Mouse (Mus musculus): ENCODE data around the gene Arhgef15. TPM values are rescaled to one million over a fixed set of nuclear protein-coding genes. Genes with fewer than 3 reads are reported as not detected.

Arhgef15 gene
- total and polyA plus RNA-seq, 2 experiments from 2014 or later: 13.8 to 17.8 TPM

GRCm38 (mm10) chr11:68897120-68897519 lies 60.2 kb downstream of the Arhgef15 start:
- WGBS: 41% methylated on average over 4 of the region's 4 CpGs
- peak; percentile 76 for TF ChIP-seq CTCF (IDR thresholded peaks at IDR 0.05; ENCODE audit: low read depth)
- no peaks in the 10 kb centered on the region for H3K9me3 ChIP-seq (ENCODE audit: low read length)
- H3K9ac ChIP-seq: no peak overlapping the region
- no peaks in the 10 kb centered on the region for H3K36me3 ChIP-seq (ENCODE audit: insufficient read depth)
- ATAC-seq (no peak), DNase-seq (peak; percentile 35)
- H3K4me2 ChIP-seq (ENCODE audit: low read depth): no peak overlapping the region
- no peaks in the 10 kb centered on the region for H3K4me1 ChIP-seq (ENCODE audit: insufficient read depth)
- no peaks in the 10 kb centered on the region for H3K27me3 ChIP-seq (ENCODE audit: insufficient read depth, low read length)
- H3K27ac ChIP-seq (ENCODE audit: low read depth, low read length): no peak overlapping the region
- no peak overlapping the region for H3K4me3 ChIP-seq (ENCODE audit: low read depth, low read length)

GRCm38 (mm10) chr11:68896247-68896646 lies 61.0 kb downstream of the Arhgef15 start:
- no peak for TF ChIP-seq CTCF (IDR thresholded peaks at IDR 0.05; ENCODE audit: low read depth)
- WGBS: 93% methylated on average over 5 of the region's 5 CpGs
- no peak for DNase-seq
- Histone ChIP-seq H3K9me3 (ENCODE audit: low read length) (no peaks in the 10 kb centered on the region), H3K4me3 (ENCODE audit: low read depth, low read length) (no peak overlapping the region), H3K9ac (no peak overlapping the region), H3K4me2 (ENCODE audit: low read depth) (no peak overlapping the region), H3K27me3 (ENCODE audit: insufficient read depth, low read length) (no peaks in the 10 kb centered on the region), H3K4me1 (ENCODE audit: insufficient read depth) (no peaks in the 10 kb centered on the region), H3K36me3 (ENCODE audit: insufficient read depth) (no peaks in the 10 kb centered on the region), H3K27ac (ENCODE audit: low read depth, low read length) (no peak overlapping the region)
- ATAC-seq: no peak

GRCm38 (mm10) chr11:68893911-68894464 lies 63.3 kb downstream of the Arhgef15 start:
- ATAC-seq (no peak), DNase-seq (no peak)
- Histone ChIP-seq H3K36me3 (ENCODE audit: insufficient read depth) (no peaks in the 10 kb centered on the region), H3K4me3 (ENCODE audit: low read depth, low read length) (no peak overlapping the region), H3K27me3 (ENCODE audit: insufficient read depth, low read length) (no peaks in the 10 kb centered on the region), H3K27ac (ENCODE audit: low read depth, low read length) (no peak overlapping the region), H3K9ac (no peak overlapping the region), H3K9me3 (ENCODE audit: low read length) (no peaks in the 10 kb centered on the region), H3K4me2 (ENCODE audit: low read depth) (no peak overlapping the region), H3K4me1 (ENCODE audit: insufficient read depth) (no peaks in the 10 kb centered on the region)
- 71% methylated on average over 12 of the region's 12 CpGs for WGBS
- no peak for TF ChIP-seq CTCF (IDR thresholded peaks at IDR 0.05; ENCODE audit: low read depth)

Small RNA genes within 50 kb of the gene (microRNA-seq; reads per million reads assigned to microRNA genes)
- gene Mir3062: 3.5 to 4.3 reads per million in 2 experiments

Other genes with a start within 250 kb of the Arhgef15 start
- 87.7 and 91.7 TPM in 2 replicates for gene Ndel1, start 85.6 kb downstream of the Arhgef15 start, total RNA-seq (2014; rRNA removed)
- gene Ndel1, start 85.6 kb downstream of the Arhgef15 start, polyA plus RNA-seq (2015; fragmentation: Nextera tagmentation; extraction: Ambion mirVana): 111 and 113 TPM in 2 replicates
- gene Rnf222, start 68.9 kb downstream of the Arhgef15 start, total RNA-seq (2014; rRNA removed): 0.24 TPM in 1 of 2 replicates, not detected in the other
- not detected in 2 replicates for gene Rnf222, start 68.9 kb downstream of the Arhgef15 start, polyA plus RNA-seq (2015; fragmentation: Nextera tagmentation; extraction: Ambion mirVana)
- gene Rpl26, start 55.9 kb downstream of the Arhgef15 start, total RNA-seq (2014; rRNA removed): 1,229 and 1,850 TPM in 2 replicates
- 585 and 820 TPM in 2 replicates for gene Rpl26, start 55.9 kb downstream of the Arhgef15 start, polyA plus RNA-seq (2015; fragmentation: Nextera tagmentation; extraction: Ambion mirVana)
- 0.77 and 2.0 TPM in 2 replicates for gene Odf4, start 30.4 kb downstream of the Arhgef15 start, total RNA-seq (2014; rRNA removed)
- gene Odf4, start 30.4 kb downstream of the Arhgef15 start, polyA plus RNA-seq (2015; fragmentation: Nextera tagmentation; extraction: Ambion mirVana): 0.42 TPM in 1 of 2 replicates, not detected in the other
- 1.3 and 1.4 TPM in 2 replicates for gene Slc25a35, start 10.7 kb upstream of the Arhgef15 start, total RNA-seq (2014; rRNA removed)
- gene Slc25a35, start 10.7 kb upstream of the Arhgef15 start, polyA plus RNA-seq (2015; fragmentation: Nextera tagmentation; extraction: Ambion mirVana): 1.3 and 1.4 TPM in 2 replicates
- gene Rangrf, start 17.7 kb upstream of the Arhgef15 start, total RNA-seq (2014; rRNA removed): 21.7 and 28.9 TPM in 2 replicates
- gene Rangrf, start 17.7 kb upstream of the Arhgef15 start, polyA plus RNA-seq (2015; fragmentation: Nextera tagmentation; extraction: Ambion mirVana): 23.7 and 25.6 TPM in 2 replicates
- gene Pfas, start 51.0 kb upstream of the Arhgef15 start, total RNA-seq (2014; rRNA removed): 22.9 and 29.7 TPM in 2 replicates
- gene Pfas, start 51.0 kb upstream of the Arhgef15 start, polyA plus RNA-seq (2015; fragmentation: Nextera tagmentation; extraction: Ambion mirVana): 9.8 and 14.2 TPM in 2 replicates
- gene Ctc1, start 58.4 kb upstream of the Arhgef15 start, total RNA-seq (2014; rRNA removed): 51.0 and 63.6 TPM in 2 replicates
- gene Ctc1, start 58.4 kb upstream of the Arhgef15 start, polyA plus RNA-seq (2015; fragmentation: Nextera tagmentation; extraction: Ambion mirVana): 41.0 and 47.1 TPM in 2 replicates
- 8.5 and 12.5 TPM in 2 replicates for gene Aurkb, start 88.2 kb upstream of the Arhgef15 start, total RNA-seq (2014; rRNA removed)
- 11.5 and 13.9 TPM in 2 replicates for gene Aurkb, start 88.2 kb upstream of the Arhgef15 start, polyA plus RNA-seq (2015; fragmentation: Nextera tagmentation; extraction: Ambion mirVana)
- gene Borcs6, start 102.2 kb upstream of the Arhgef15 start, total RNA-seq (2014; rRNA removed): 32.8 and 33.7 TPM in 2 replicates
- 20.9 and 21.7 TPM in 2 replicates for gene Borcs6, start 102.2 kb upstream of the Arhgef15 start, polyA plus RNA-seq (2015; fragmentation: Nextera tagmentation; extraction: Ambion mirVana)
- gene Tmem107, start 113.3 kb upstream of the Arhgef15 start, total RNA-seq (2014; rRNA removed): 32.7 and 45.6 TPM in 2 replicates
- 35.3 and 41.7 TPM in 2 replicates for gene Tmem107, start 113.3 kb upstream of the Arhgef15 start, polyA plus RNA-seq (2015; fragmentation: Nextera tagmentation; extraction: Ambion mirVana)
- 76.8 and 104 TPM in 2 replicates for gene Vamp2, start 131.0 kb upstream of the Arhgef15 start, total RNA-seq (2014; rRNA removed)
- 500 and 554 TPM in 2 replicates for gene Vamp2, start 131.0 kb upstream of the Arhgef15 start, polyA plus RNA-seq (2015; fragmentation: Nextera tagmentation; extraction: Ambion mirVana)
- gene Per1, start 137.7 kb upstream of the Arhgef15 start, total RNA-seq (2014; rRNA removed): 16.5 and 38.3 TPM in 2 replicates
- 15.2 and 16.7 TPM in 2 replicates for gene Per1, start 137.7 kb upstream of the Arhgef15 start, polyA plus RNA-seq (2015; fragmentation: Nextera tagmentation; extraction: Ambion mirVana)
- gene Hes7, start 162.9 kb upstream of the Arhgef15 start, total RNA-seq (2014; rRNA removed): 1.2 and 1.6 TPM in 2 replicates
- 1.1 and 1.3 TPM in 2 replicates for gene Hes7, start 162.9 kb upstream of the Arhgef15 start, polyA plus RNA-seq (2015; fragmentation: Nextera tagmentation; extraction: Ambion mirVana)
- gene 9130213A22Rik, start 165.1 kb upstream of the Arhgef15 start, total RNA-seq (2014; rRNA removed): 0.23 and 0.62 TPM in 2 replicates
- 0.58 and 0.69 TPM in 2 replicates for gene 9130213A22Rik, start 165.1 kb upstream of the Arhgef15 start, polyA plus RNA-seq (2015; fragmentation: Nextera tagmentation; extraction: Ambion mirVana)
- gene Aloxe3, start 168.4 kb upstream of the Arhgef15 start, total RNA-seq (2014; rRNA removed): 10.0 and 11.6 TPM in 2 replicates
- 8.5 and 14.9 TPM in 2 replicates for gene Aloxe3, start 168.4 kb upstream of the Arhgef15 start, polyA plus RNA-seq (2015; fragmentation: Nextera tagmentation; extraction: Ambion mirVana)
- gene Alox12b, start 199.5 kb upstream of the Arhgef15 start, total RNA-seq (2014; rRNA removed): 0.19 and 0.38 TPM in 2 replicates
- gene Alox12b, start 199.5 kb upstream of the Arhgef15 start, polyA plus RNA-seq (2015; fragmentation: Nextera tagmentation; extraction: Ambion mirVana): 0.15 and 0.46 TPM in 2 replicates
- gene Alox8, start 240.4 kb upstream of the Arhgef15 start, total RNA-seq (2014; rRNA removed): 1.2 and 1.7 TPM in 2 replicates
- 0.34 and 0.54 TPM in 2 replicates for gene Alox8, start 240.4 kb upstream of the Arhgef15 start, polyA plus RNA-seq (2015; fragmentation: Nextera tagmentation; extraction: Ambion mirVana)